Mouse (Mus musculus) heart, embryonic 13.5 days (tissue): ENCODE data around the gene Maml3. TPM values are rescaled to one million over a fixed set of nuclear protein-coding genes. Genes with fewer than 3 reads are reported as not detected.

ENCODE experiments used
- ATAC-seq: fragments of 200-750 bp; cut with Nextera tagmentation; 2 replicates; pipeline ENCODE4 v1.8.0; 2017; ENCODE audit warnings: moderate TSS enrichment; ENCODE audit not compliant: insufficient number of reproducible peaks, low FRiP score, low TSS enrichment; ENCODE audit errors: extremely low read depth
- H3K27ac ChIP-seq: fragments of 300-500 bp; sonication (generic); replicated peaks from 2 replicates; pipeline ENCODE4 v1.5.1; 2015; ENCODE audit warnings: moderate library complexity, mild to moderate bottlenecking, inconsistent platforms
- H3K27me3 ChIP-seq: fragments of 300-500 bp; sonication (generic); replicated peaks from 2 replicates; pipeline ENCODE4 v1.6.1; 2015; ENCODE audit warnings: mild to moderate bottlenecking, inconsistent platforms
- H3K36me3 ChIP-seq: fragments of 300-500 bp; sonication (generic); 2 replicates; pipeline ENCODE4 v1.6.1; 2015; ENCODE audit warnings: mild to moderate bottlenecking, inconsistent platforms
- H3K4me1 ChIP-seq: fragments of 300-500 bp; sonication (generic); 2 replicates; pipeline ENCODE4 v1.6.1; 2015; ENCODE audit warnings: inconsistent platforms
- H3K4me2 ChIP-seq: fragments of 300-500 bp; sonication (generic); 2 replicates; pipeline ENCODE4 v1.6.1; 2015; ENCODE audit warnings: inconsistent platforms, mild to moderate bottlenecking, moderate library complexity
- H3K4me3 ChIP-seq: fragments of 300-500 bp; sonication (generic); 2 replicates; pipeline ENCODE4 v1.5.1; 2015; ENCODE audit warnings: moderate library complexity, mild to moderate bottlenecking, inconsistent platforms
- H3K9ac ChIP-seq: fragments of 300-500 bp; sonication (generic); 2 replicates; pipeline ENCODE4 v1.6.1; 2015; ENCODE audit warnings: inconsistent platforms, mild to moderate bottlenecking, moderate library complexity
- H3K9me3 ChIP-seq: fragments of 300-500 bp; sonication (generic); 2 replicates; pipeline ENCODE4 v1.6.1; 2016; ENCODE audit warnings: inconsistent platforms
- WGBS: fragments of 180-500 bp; shearing (Covaris S2); methylation state at CpG from one replicate; pipeline ENCODE4 v1.1.7; 2015; ENCODE audit warnings: mixed read lengths; 5-methylcytosine and 5-hydroxymethylcytosine counted together
- polyA plus RNA-seq: library from polyadenylated mRNA; unstranded; fragments of >200 nt; fragmentation: Nextera tagmentation; extraction: Ambion mirVana; gene quantifications from 2 replicates; pipeline ENCODE4 v1.2.1, GENCODE M21; 2015

Maml3 gene
- polyA plus RNA-seq, 1 experiment from 2014 or later: 2.1 TPM

GRCm38 (mm10) chr3:52017439-52018102, 87.3 kb downstream of the Maml3 start:
- ATAC-seq: no peak

GRCm38 (mm10) chr3:52016178-52016577, 88.7 kb downstream of the Maml3 start:
- 80% methylated on average over 3 of the region's 3 CpGs for WGBS
- Histone ChIP-seq H3K27ac (no peak overlapping the region), H3K9ac (no peak overlapping the region), H3K9me3 (no peaks in the 10 kb centered on the region), H3K4me3 (no peak overlapping the region), H3K36me3 (no peaks in the 10 kb centered on the region), H3K4me2 (no peak overlapping the region), H3K27me3 (no peaks in the 10 kb centered on the region), H3K4me1 (peaks cover 15% of the 10 kb centered on the region; the same call in 1 of the 2 replicates)
- ATAC-seq: no peak

More at GRCm38 (mm10) chr3:52017439-52018102, 87.3 kb downstream of the Maml3 start:
- 25% methylated on average over 17 of the region's 17 CpGs for WGBS
- Histone ChIP-seq H3K27me3 (no peaks in the 10 kb centered on the region), H3K9ac (peak overlapping the region; percentile 15), H3K4me2 (peak overlapping the region; percentile 64), H3K36me3 (no peaks in the 10 kb centered on the region), H3K9me3 (no peaks in the 10 kb centered on the region), H3K27ac (no peak overlapping the region), H3K4me3 (peak overlapping the region; percentile 37), H3K4me1 (peaks cover 15% of the 10 kb centered on the region; the same call in 1 of the 2 replicates)

GRCm38 (mm10) chr3:52015556-52015955, 89.3 kb downstream of the Maml3 start:
- Histone ChIP-seq H3K9ac (no peak overlapping the region), H3K9me3 (no peaks in the 10 kb centered on the region), H3K4me3 (no peak overlapping the region), H3K36me3 (no peaks in the 10 kb centered on the region), H3K27me3 (no peaks in the 10 kb centered on the region), H3K4me2 (no peak overlapping the region), H3K4me1 (peaks cover 15% of the 10 kb centered on the region; the same call in 1 of the 2 replicates), H3K27ac (no peak overlapping the region)
- 83% methylated on average over 1 of the region's 1 CpGs for WGBS
- no peak for ATAC-seq

GRCm38 (mm10) chr3:52011032-52011710, 93.7 kb downstream of the Maml3 start:
- no peaks in the 10 kb centered on the region for H3K9me3 ChIP-seq
- H3K4me2 ChIP-seq: no peak overlapping the region
- no peaks in the 10 kb centered on the region for H3K36me3 ChIP-seq
- no peak for ATAC-seq
- no peak overlapping the region for H3K27ac ChIP-seq
- peaks cover 19% of the 10 kb centered on the region for H3K4me1 ChIP-seq
- no peak overlapping the region for H3K4me3 ChIP-seq
- no peak overlapping the region for H3K9ac ChIP-seq
- 72% methylated on average over 9 of the region's 9 CpGs for WGBS
- no peaks in the 10 kb centered on the region for H3K27me3 ChIP-seq

- H3K9ac ChIP-seq: no peak overlapping the region
- no peaks in the 10 kb centered on the region for H3K9me3 ChIP-seq
- ATAC-seq: no peak
- H3K27ac ChIP-seq: no peak overlapping the region
- WGBS: 26% methylated on average over 6 of the region's 6 CpGs
- H3K4me2 ChIP-seq: no peak overlapping the region
- H3K27me3 ChIP-seq: no peaks in the 10 kb centered on the region
- H3K4me1 ChIP-seq: peaks cover 30% of the 10 kb centered on the region
- no peaks in the 10 kb centered on the region for H3K36me3 ChIP-seq
- H3K4me3 ChIP-seq: no peak overlapping the region
Observed at GRCm38 (mm10) chr3:52009321-52009720, 95.6 kb downstream of the Maml3 start.

- ATAC-seq: no peak
- H3K4me2 ChIP-seq: peak overlapping the region; percentile 95
- H3K36me3 ChIP-seq: no peaks in the 10 kb centered on the region
- peaks cover 35% of the 10 kb centered on the region for H3K4me1 ChIP-seq
- H3K9ac ChIP-seq: peak overlapping the region; percentile 79
- H3K4me3 ChIP-seq: peak overlapping the region; percentile 61
- H3K9me3 ChIP-seq: no peaks in the 10 kb centered on the region
- H3K27ac ChIP-seq: peak overlapping the region; percentile 36; the same call in 1 of the 2 replicates
- under 1% methylated on average over 20 of the region's 21 CpGs for WGBS
- no peaks in the 10 kb centered on the region for H3K27me3 ChIP-seq
Observed at GRCm38 (mm10) chr3:52007602-52008252, 97.1 kb downstream of the Maml3 start.

- Histone ChIP-seq H3K4me2 (peak overlapping the region; percentile 95), H3K36me3 (no peaks in the 10 kb centered on the region), H3K9ac (peak overlapping the region; percentile 79), H3K9me3 (no peaks in the 10 kb centered on the region), H3K4me1 (peaks cover 35% of the 10 kb centered on the region), H3K4me3 (peak overlapping the region; percentile 61), H3K27ac (no peak overlapping the region), H3K27me3 (no peaks in the 10 kb centered on the region)
- ATAC-seq: no peak
- WGBS: 46% methylated on average over 9 of the region's 9 CpGs
Observed at GRCm38 (mm10) chr3:52006721-52007330, 98.0 kb downstream of the Maml3 start.

GRCm38 (mm10) chr3:52003663-52004062, 101.2 kb downstream of the Maml3 start:
- no peak for ATAC-seq
- no peaks in the 10 kb centered on the region for H3K9me3 ChIP-seq
- H3K27me3 ChIP-seq: no peaks in the 10 kb centered on the region
- no peaks in the 10 kb centered on the region for H3K36me3 ChIP-seq
- H3K4me3 ChIP-seq: no peak overlapping the region
- no peak overlapping the region for H3K4me2 ChIP-seq
- no peak overlapping the region for H3K27ac ChIP-seq
- WGBS: 85% methylated on average over 6 of the region's 6 CpGs
- peaks cover 42% of the 10 kb centered on the region for H3K4me1 ChIP-seq
- no peak overlapping the region for H3K9ac ChIP-seq

GRCm38 (mm10) chr3:52001518-52001895, 103.4 kb downstream of the Maml3 start:
- Histone ChIP-seq H3K9ac (no peak overlapping the region), H3K9me3 (no peaks in the 10 kb centered on the region), H3K27ac (no peak overlapping the region), H3K4me2 (no peak overlapping the region), H3K27me3 (no peaks in the 10 kb centered on the region), H3K36me3 (no peaks in the 10 kb centered on the region), H3K4me3 (no peak overlapping the region), H3K4me1 (peaks cover 37% of the 10 kb centered on the region)
- 88% methylated on average over 9 of the region's 9 CpGs for WGBS
- no peak for ATAC-seq

- H3K4me1 ChIP-seq: peaks cover 34% of the 10 kb centered on the region
- H3K27me3 ChIP-seq: no peaks in the 10 kb centered on the region
- no peak overlapping the region for H3K4me3 ChIP-seq
- no peak overlapping the region for H3K4me2 ChIP-seq
- no peak overlapping the region for H3K9ac ChIP-seq
- H3K9me3 ChIP-seq: no peaks in the 10 kb centered on the region
- 77% methylated on average over 10 of the region's 10 CpGs for WGBS
- H3K27ac ChIP-seq: no peak overlapping the region
- H3K36me3 ChIP-seq: no peaks in the 10 kb centered on the region
- ATAC-seq: no peak
Observed at GRCm38 (mm10) chr3:52000871-52001517, 103.9 kb downstream of the Maml3 start.
